Mouse (Mus musculus): ENCODE results near the gene Lzts2. TPM values are rescaled to one million over a fixed set of nuclear protein-coding genes. Genes with fewer than 3 reads are reported as not detected.
A peak's percentile ranks its signal among the peaks of the same experiment; 100 is the strongest.

The Lzts2 gene
- polyA plus RNA-seq, 1 experiment from 2014 or later, result 40.1 TPM

GRCm38 (mm10) chr19:45067170-45067569 lies 53.0 kb downstream of the Lzts2 start:
- WGBS, result 34% methylated on average over 17 of the region's 17 CpGs

GRCm38 (mm10) chr19:45067758-45068510 lies 53.7 kb downstream of the Lzts2 start:
- no peaks in the 10 kb centered on the region for H3K36me3 ChIP-seq (ENCODE audit: control insufficient read depth, insufficient read depth, low read length)
- WGBS, result 84% methylated on average over 7 of the region's 7 CpGs

More at GRCm38 (mm10) chr19:45067170-45067569, 53.0 kb downstream of the Lzts2 start:
- H3K4me3 ChIP-seq (ENCODE audit: low read depth, low read length), result no peak overlapping the region
- no peaks in the 10 kb centered on the region for H3K36me3 ChIP-seq (ENCODE audit: control insufficient read depth, insufficient read depth, low read length)
- ATAC-seq (ENCODE audit: low FRiP score, low TSS enrichment) (no peak), DNase-seq (ENCODE audit: low spot score) (no peak)
- H3K4me1 ChIP-seq (replicated peaks; ENCODE audit: control insufficient read depth, insufficient read depth), result no peaks in the 10 kb centered on the region
- no peaks in the 10 kb centered on the region for H3K9me3 ChIP-seq (ENCODE audit: control insufficient read depth, low read length)
- H3K4me2 ChIP-seq (replicated peaks; ENCODE audit: low read depth), result no peak overlapping the region
- H3K27me3 ChIP-seq (ENCODE audit: control insufficient read depth, insufficient read depth, low read length), result peaks cover 3% of the 10 kb centered on the region; the same call in 1 of the 2 replicates
- no peak overlapping the region for H3K27ac ChIP-seq (replicated peaks)
- H3K9ac ChIP-seq (ENCODE audit: low read length), result no peak overlapping the region
- TF ChIP-seq CTCF (IDR thresholded peaks at IDR 0.05; ENCODE audit: low read depth) (no peak), EP300 (optimal IDR thresholded peaks at IDR 0.05) (no peak)

GRCm38 (mm10) chr19:45073871-45074542 lies 59.8 kb downstream of the Lzts2 start:
- 6% methylated on average over 20 of the region's 20 CpGs for WGBS
- DNase-seq (ENCODE audit: low spot score), result peak; percentile 89
- H3K4me1 ChIP-seq (replicated peaks; ENCODE audit: control insufficient read depth, insufficient read depth), result peaks cover 10% of the 10 kb centered on the region
- peaks cover 14% of the 10 kb centered on the region; the same call in 1 of the 2 replicates for H3K27me3 ChIP-seq (ENCODE audit: control insufficient read depth, insufficient read depth, low read length)
- TF ChIP-seq CTCF (IDR thresholded peaks at IDR 0.05; ENCODE audit: low read depth), result peak; percentile 84
- no peak for TF ChIP-seq EP300 (optimal IDR thresholded peaks at IDR 0.05)
- H3K9ac ChIP-seq (ENCODE audit: low read length), result peak overlapping the region; percentile 94
- peak; percentile 36; the same call in 1 of the 2 replicates for ATAC-seq (ENCODE audit: low FRiP score, low TSS enrichment)
- no peaks in the 10 kb centered on the region for H3K36me3 ChIP-seq (ENCODE audit: control insufficient read depth, insufficient read depth, low read length)
- peak overlapping the region; percentile 95 for H3K4me2 ChIP-seq (replicated peaks; ENCODE audit: low read depth)
- H3K27ac ChIP-seq (replicated peaks), result peak overlapping the region; percentile 98
- no peaks in the 10 kb centered on the region for H3K9me3 ChIP-seq (ENCODE audit: control insufficient read depth, low read length)
- peak overlapping the region; percentile 75 for H3K4me3 ChIP-seq (ENCODE audit: low read depth, low read length)

More at GRCm38 (mm10) chr19:45067758-45068510, 53.7 kb downstream of the Lzts2 start:
- H3K4me2 ChIP-seq (replicated peaks; ENCODE audit: low read depth), result no peak overlapping the region
- no peak overlapping the region for H3K27ac ChIP-seq (replicated peaks)
- ATAC-seq (ENCODE audit: low FRiP score, low TSS enrichment) (no peak), DNase-seq (ENCODE audit: low spot score) (no peak)
- no peak overlapping the region for H3K4me3 ChIP-seq (ENCODE audit: low read depth, low read length)
- no peaks in the 10 kb centered on the region for H3K4me1 ChIP-seq (replicated peaks; ENCODE audit: control insufficient read depth, insufficient read depth)
- no peak overlapping the region for H3K9ac ChIP-seq (ENCODE audit: low read length)
- TF ChIP-seq CTCF (IDR thresholded peaks at IDR 0.05; ENCODE audit: low read depth), result no peak
- TF ChIP-seq EP300 (optimal IDR thresholded peaks at IDR 0.05), result no peak
- H3K9me3 ChIP-seq (ENCODE audit: control insufficient read depth, low read length), result no peaks in the 10 kb centered on the region
- peaks cover 3% of the 10 kb centered on the region; the same call in 1 of the 2 replicates for H3K27me3 ChIP-seq (ENCODE audit: control insufficient read depth, insufficient read depth, low read length)

DNA sequence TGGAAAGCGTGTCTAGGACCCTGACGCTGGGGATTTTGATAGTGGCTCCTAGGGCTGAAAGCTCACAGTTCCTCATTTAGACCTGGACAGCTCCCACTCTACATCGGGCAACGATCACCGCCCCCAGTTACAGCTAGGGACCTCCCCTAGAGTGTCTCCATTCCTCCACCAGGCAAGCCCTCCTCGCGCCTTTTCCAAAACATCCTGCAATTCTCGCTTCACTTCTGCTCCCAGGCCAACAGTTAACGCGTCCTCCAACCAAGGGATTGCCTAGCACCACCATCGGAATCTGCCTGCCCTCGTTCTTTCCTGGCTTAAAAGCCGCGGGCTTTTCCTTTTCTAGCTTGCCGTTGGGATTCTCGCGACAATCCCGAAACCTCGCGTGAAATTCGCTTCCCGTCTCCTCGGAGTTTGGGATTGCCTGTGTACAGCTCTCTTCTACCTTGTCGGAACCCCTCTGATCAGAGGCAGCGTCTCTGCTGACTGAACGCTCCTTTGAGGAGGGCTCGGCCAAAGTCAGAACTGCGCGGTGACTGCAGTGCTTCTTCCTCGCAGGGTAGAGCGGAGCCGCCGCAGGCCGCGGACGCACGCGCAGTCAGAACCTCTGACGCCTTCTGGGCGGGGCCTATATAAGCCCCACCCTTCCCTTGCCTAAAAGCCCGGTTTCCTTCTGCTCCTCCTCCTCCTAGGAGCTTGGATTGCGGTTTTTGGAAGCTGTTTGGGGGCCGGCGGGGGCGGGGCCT lies 60.5 kb downstream of the Lzts2 start, which contains the start of gene Kazald1:
TSS of gene Kazald1 (plus strand) at position 662 of the 743 bp plus-strand sequence.
- H3K27me3 ChIP-seq (ENCODE audit: control insufficient read depth, insufficient read depth, low read length), result peaks cover 14% of the 10 kb centered on the region; the same call in 1 of the 2 replicates
- H3K4me1 ChIP-seq (replicated peaks; ENCODE audit: control insufficient read depth, insufficient read depth), result peaks cover 11% of the 10 kb centered on the region
- ATAC-seq (ENCODE audit: low FRiP score, low TSS enrichment) (peak; percentile 81), DNase-seq (ENCODE audit: low spot score) (peak; percentile 92)
- no peaks in the 10 kb centered on the region for H3K36me3 ChIP-seq (ENCODE audit: control insufficient read depth, insufficient read depth, low read length)
- H3K4me2 ChIP-seq (replicated peaks; ENCODE audit: low read depth), result peak within 1 kb of the TSS; percentile 95
- no peak for TF ChIP-seq CTCF (IDR thresholded peaks at IDR 0.05; ENCODE audit: low read depth)
- peak; percentile 99 for TF ChIP-seq EP300 (optimal IDR thresholded peaks at IDR 0.05)
- no peaks in the 10 kb centered on the region for H3K9me3 ChIP-seq (ENCODE audit: control insufficient read depth, low read length)
- WGBS, result under 1% methylated on average over 45 of the region's 45 CpGs
- peak within 1 kb of the TSS; percentile 98 for H3K27ac ChIP-seq (replicated peaks)
- H3K4me3 ChIP-seq (ENCODE audit: low read depth, low read length), result peak within 1 kb of the TSS; percentile 75
- H3K9ac ChIP-seq (ENCODE audit: low read length), result peak within 1 kb of the TSS; percentile 94

DNA sequence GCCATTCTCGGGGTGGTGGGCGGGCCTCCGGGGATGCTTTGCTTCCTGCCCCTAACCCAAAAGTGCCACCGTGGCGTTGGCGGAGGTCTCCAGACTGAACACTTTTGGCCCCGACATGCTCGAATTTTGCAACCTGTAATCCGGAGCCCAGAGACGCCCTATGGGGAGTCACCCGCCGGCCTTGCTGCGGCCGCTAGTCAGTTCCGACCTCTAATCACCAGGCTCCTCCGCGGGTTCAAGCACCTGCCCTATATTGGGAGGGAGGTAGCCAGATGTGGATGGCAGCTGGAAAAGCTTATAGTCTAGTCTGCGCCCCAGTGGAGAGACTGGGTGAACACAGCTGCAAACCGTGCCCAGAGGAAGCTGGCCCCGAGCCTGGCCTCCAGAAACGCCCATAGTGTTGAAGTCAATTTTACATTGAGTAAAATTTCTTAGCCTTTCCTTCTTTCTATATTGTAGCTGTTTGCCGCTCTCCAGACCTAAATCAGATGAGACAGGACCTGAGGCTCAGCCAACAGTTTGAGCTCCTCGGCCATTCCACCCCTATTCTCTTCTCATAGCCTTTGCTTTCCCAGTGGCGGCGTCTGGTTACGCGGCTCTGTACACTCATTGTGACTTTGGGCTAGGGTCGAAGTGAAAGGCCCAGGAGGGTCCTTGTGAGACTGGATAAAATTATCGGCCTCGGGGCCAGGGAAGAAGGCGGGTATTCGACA lies 61.3 kb downstream of the Lzts2 start:
- TF ChIP-seq CTCF (IDR thresholded peaks at IDR 0.05; ENCODE audit: low read depth) (peak; percentile 21; the same call in 1 of the 2 replicates), EP300 (optimal IDR thresholded peaks at IDR 0.05) (no peak)
- 1% methylated on average over 32 of the region's 32 CpGs for WGBS
- Histone ChIP-seq H3K4me1 (replicated peaks; ENCODE audit: control insufficient read depth, insufficient read depth) (peaks cover 17% of the 10 kb centered on the region), H3K36me3 (ENCODE audit: control insufficient read depth, insufficient read depth, low read length) (no peaks in the 10 kb centered on the region), H3K9ac (ENCODE audit: low read length) (peak overlapping the region; percentile 94), H3K4me3 (ENCODE audit: low read depth, low read length) (peak overlapping the region; percentile 75), H3K9me3 (ENCODE audit: control insufficient read depth, low read length) (no peaks in the 10 kb centered on the region), H3K4me2 (replicated peaks; ENCODE audit: low read depth) (peak overlapping the region; percentile 95), H3K27me3 (ENCODE audit: control insufficient read depth, insufficient read depth, low read length) (peaks cover 14% of the 10 kb centered on the region; the same call in 1 of the 2 replicates), H3K27ac (replicated peaks) (peak overlapping the region; percentile 98)
- peak; percentile 33 for ATAC-seq (ENCODE audit: low FRiP score, low TSS enrichment)
- no peak for DNase-seq (ENCODE audit: low spot score)
